Mouse (Mus musculus): ENCODE measurements around the gene Gcn1l1. TPM values are rescaled to one million over a fixed set of nuclear protein-coding genes. Genes with fewer than 3 reads are reported as not detected.

Gene Gcn1l1
- polyA plus RNA-seq, 1 experiment from 2014 or later: 14.8 TPM

Small RNA genes within 50 kb of the gene (microRNA-seq; reads per million reads assigned to microRNA genes)
- not detected for gene Mir7029
- gene Mir7030: not detected

Other genes with a start within 250 kb of the Gcn1l1 start
- gene Srsf9, start 238.1 kb upstream of the Gcn1l1 start, polyA plus RNA-seq (2015; fragmentation: Nextera tagmentation; extraction: Ambion mirVana): 59.2 and 64.0 TPM in 2 replicates
- gene Gatc, start 224.1 kb upstream of the Gcn1l1 start, polyA plus RNA-seq (2015; fragmentation: Nextera tagmentation; extraction: Ambion mirVana): 10.1 and 13.4 TPM in 2 replicates
- 24.5 and 26.2 TPM in 2 replicates for gene Triap1, start 224.0 kb upstream of the Gcn1l1 start, polyA plus RNA-seq (2015; fragmentation: Nextera tagmentation; extraction: Ambion mirVana)
- 674 and 679 TPM in 2 replicates for gene Cox6a1, start 216.3 kb upstream of the Gcn1l1 start, polyA plus RNA-seq (2015; fragmentation: Nextera tagmentation; extraction: Ambion mirVana)
- 0.25 and 0.27 TPM in 2 replicates for gene Msi1, start 135.7 kb upstream of the Gcn1l1 start, polyA plus RNA-seq (2015; fragmentation: Nextera tagmentation; extraction: Ambion mirVana)
- gene Pla2g1b, start 99.0 kb upstream of the Gcn1l1 start, polyA plus RNA-seq (2015; fragmentation: Nextera tagmentation; extraction: Ambion mirVana): not detected in 2 replicates
- 4.6 and 6.5 TPM in 2 replicates for gene Sirt4, start 80.5 kb upstream of the Gcn1l1 start, polyA plus RNA-seq (2015; fragmentation: Nextera tagmentation; extraction: Ambion mirVana)
- 17.2 and 19.1 TPM in 2 replicates for gene Pxn, start 58.6 kb upstream of the Gcn1l1 start, polyA plus RNA-seq (2015; fragmentation: Nextera tagmentation; extraction: Ambion mirVana)
- gene Rplp0, start 5.8 kb upstream of the Gcn1l1 start, polyA plus RNA-seq (2015; fragmentation: Nextera tagmentation; extraction: Ambion mirVana): 919 and 997 TPM in 2 replicates
- 3.2 and 4.1 TPM in 2 replicates for gene Rab35, start 66.7 kb downstream of the Gcn1l1 start, polyA plus RNA-seq (2015; fragmentation: Nextera tagmentation; extraction: Ambion mirVana)
- gene Bicdl1, start 166.4 kb downstream of the Gcn1l1 start, polyA plus RNA-seq (2015; fragmentation: Nextera tagmentation; extraction: Ambion mirVana): 1.3 and 1.6 TPM in 2 replicates

Data from liver, embryonic 16.5 days (tissue).